Mouse (Mus musculus) midbrain, postnatal 0 days (tissue): ENCODE measurements around the gene Pbx1. TPM values are rescaled to one million over a fixed set of nuclear protein-coding genes. Genes with fewer than 3 reads are reported as not detected.
A peak's percentile ranks its signal among the peaks of the same experiment; 100 is the strongest.

Experiments used
- ATAC-seq: fragments of 200-750 bp; cut with Nextera tagmentation; 2 replicates; pipeline ENCODE4 v1.8.0; 2017; ENCODE audit warnings: moderate number of reproducible peaks, mild to moderate bottlenecking, moderate TSS enrichment, moderate library complexity; ENCODE audit not compliant: low FRiP score
- DNase-seq: peaks from one replicate; pipeline ENCODE4 v3.0.0-alpha.2; 2015; ENCODE audit warnings: low spot score
- H3K27ac ChIP-seq: fragments of 300-500 bp; sonication (generic); 2 replicates; pipeline ENCODE4 v1.5.1; 2014; ENCODE audit warnings: low read depth, mild to moderate bottlenecking, low read length, mixed read lengths
- H3K27me3 ChIP-seq: fragments of 300-500 bp; sonication (generic); 2 replicates; pipeline ENCODE4 v1.6.1; 2014; ENCODE audit warnings: low read length, control low read depth, mixed read lengths; ENCODE audit not compliant: insufficient read depth
- H3K36me3 ChIP-seq: fragments of 300-500 bp; sonication (generic); 2 replicates; pipeline ENCODE4 v1.6.1; 2014; ENCODE audit warnings: low read length, control low read depth, mixed read lengths; ENCODE audit not compliant: insufficient read depth
- H3K4me1 ChIP-seq: fragments of 300-500 bp; sonication (generic); 2 replicates; pipeline ENCODE4 v1.6.1; 2014; ENCODE audit warnings: mild to moderate bottlenecking, control low read depth, antibody characterized with exemption, low read length, mixed read lengths; ENCODE audit not compliant: insufficient read depth
- H3K4me2 ChIP-seq: fragments of 300-500 bp; sonication (generic); 2 replicates; pipeline ENCODE4 v1.6.1; 2014; ENCODE audit warnings: low read depth, mild to moderate bottlenecking, low read length, mixed read lengths; ENCODE audit not compliant: poor library complexity, severe bottlenecking
- H3K4me3 ChIP-seq: fragments of 300-500 bp; sonication (generic); 2 replicates; pipeline ENCODE4 v1.5.1; 2014; ENCODE audit warnings: low read depth, mild to moderate bottlenecking, low read length, moderate library complexity
- H3K9ac ChIP-seq: fragments of 300-500 bp; sonication (generic); replicated peaks from 2 replicates; pipeline ENCODE4 v1.6.1; 2014; ENCODE audit warnings: mild to moderate bottlenecking, low read length, moderate library complexity, mixed read lengths; ENCODE audit not compliant: poor library complexity, severe bottlenecking
- H3K9me3 ChIP-seq: fragments of 300-500 bp; sonication (generic); 2 replicates; pipeline ENCODE4 v1.6.1; 2016; ENCODE audit warnings: low read length, control low read depth
- CTCF ChIP-seq: IDR thresholded peaks from 2 replicates; pipeline ENCODE4 v1.5.1; 2016; ENCODE audit warnings: antibody characterized with exemption, mild to moderate bottlenecking
- WGBS: fragments of 180-500 bp; shearing (Covaris S2); extraction: QIAGEN DNeasy Blood & Tissue Kit; methylation state at CpG from one replicate; pipeline ENCODE4 v1.1.7; 2014; 5-methylcytosine and 5-hydroxymethylcytosine counted together
- polyA plus RNA-seq: library from polyadenylated mRNA; unstranded; fragments of >200 nt; fragmentation: Nextera tagmentation; extraction: Ambion mirVana; gene quantifications from 2 replicates; pipeline ENCODE4 v1.2.1, GENCODE M21; 2015
- total RNA-seq: library from RNA; depleted of rRNA; stranded (reverse); fragments of >200 nt; gene quantifications from 2 replicates; pipeline ENCODE4 v1.2.3, GENCODE M21; 2014

Gene Pbx1
- total and polyA plus RNA-seq, 2 experiments from 2014 or later: 57.6 to 83.4 TPM

DNA sequence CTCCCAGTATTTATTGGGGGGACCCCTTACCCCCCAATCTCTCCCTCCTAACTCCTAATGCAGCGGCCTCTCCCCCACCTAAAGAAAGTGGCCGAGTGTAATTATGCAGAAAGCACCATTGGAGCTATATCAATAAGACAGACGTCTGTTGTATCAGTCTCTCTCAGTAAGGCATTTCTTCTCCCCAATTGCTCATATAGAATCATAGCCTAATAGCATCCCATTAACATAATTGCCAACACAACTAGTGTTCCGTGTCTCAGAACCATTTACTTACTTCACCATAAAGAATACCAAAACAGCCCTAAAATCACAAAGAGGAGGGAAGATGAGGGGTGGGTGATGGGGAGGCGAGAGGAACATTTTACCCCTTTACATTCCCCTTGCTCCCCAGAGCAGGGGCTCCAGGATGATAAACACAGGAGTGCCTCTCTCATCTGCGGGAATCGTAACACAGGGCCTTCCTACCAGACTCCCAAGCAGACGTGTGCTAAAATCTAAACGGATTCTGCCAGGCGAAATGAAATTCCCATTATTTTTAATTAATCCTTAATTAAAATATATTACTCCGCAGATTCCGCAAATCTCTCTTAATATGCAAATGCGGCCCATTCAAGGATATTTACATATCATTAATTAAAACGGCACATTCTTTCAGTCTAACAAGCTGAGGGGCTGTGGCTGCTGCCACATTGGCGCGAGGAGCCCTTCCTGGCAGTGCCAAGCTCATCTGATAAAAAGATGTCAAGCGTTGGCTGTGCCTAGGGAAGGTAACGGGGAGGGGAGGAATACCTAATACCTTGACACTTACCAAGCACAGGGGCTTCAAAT lies 104.5 kb downstream of the Pbx1 start:
- Histone ChIP-seq H3K4me2 (no peak overlapping the region), H3K36me3 (no peaks in the 10 kb centered on the region)
- DNase-seq: peak; percentile 59

GRCm38 (mm10) chr1:168325786-168326185 lies 106.3 kb downstream of the Pbx1 start:
- Histone ChIP-seq H3K27ac (peak overlapping the region; percentile 47), H3K4me2 (no peak overlapping the region), H3K27me3 (no peaks in the 10 kb centered on the region), H3K4me3 (no peak overlapping the region), H3K36me3 (no peaks in the 10 kb centered on the region), H3K4me1 (peaks cover 37% of the 10 kb centered on the region), H3K9me3 (no peaks in the 10 kb centered on the region), H3K9ac (no peak overlapping the region)
- TF ChIP-seq CTCF: no peak
- ATAC-seq: no peak
- DNase-seq: no peak
- WGBS: 39% methylated on average over 4 of the region's 4 CpGs

More for the DNA sequence above, 104.5 kb downstream of the Pbx1 start:
- WGBS: 54% methylated on average over 18 of the region's 18 CpGs
- no peak for ATAC-seq
- Histone ChIP-seq H3K27ac (peak overlapping the region; percentile 47; the same call in 1 of the 2 replicates), H3K4me3 (no peak overlapping the region), H3K27me3 (no peaks in the 10 kb centered on the region), H3K4me1 (peaks cover 37% of the 10 kb centered on the region), H3K9me3 (no peaks in the 10 kb centered on the region), H3K9ac (no peak overlapping the region)
- TF ChIP-seq CTCF: no peak

GRCm38 (mm10) chr1:168324306-168325085 lies 107.6 kb downstream of the Pbx1 start:
- WGBS: 33% methylated on average over 7 of the region's 7 CpGs
- H3K27ac ChIP-seq: peak overlapping the region; percentile 47; the same call in 1 of the 2 replicates
- peaks cover 30% of the 10 kb centered on the region; the same call in 1 of the 2 replicates for H3K4me1 ChIP-seq

GRCm38 (mm10) chr1:168323436-168324108 lies 108.5 kb downstream of the Pbx1 start:
- WGBS: 47% methylated on average over 12 of the region's 12 CpGs

More at GRCm38 (mm10) chr1:168324306-168325085, 107.6 kb downstream of the Pbx1 start:
- H3K27me3 ChIP-seq: no peaks in the 10 kb centered on the region
- ATAC-seq (no peak), DNase-seq (no peak)
- no peaks in the 10 kb centered on the region for H3K9me3 ChIP-seq
- no peak overlapping the region for H3K9ac ChIP-seq
- no peaks in the 10 kb centered on the region for H3K36me3 ChIP-seq
- no peak overlapping the region for H3K4me3 ChIP-seq
- no peak overlapping the region for H3K4me2 ChIP-seq
- no peak for TF ChIP-seq CTCF

DNA sequence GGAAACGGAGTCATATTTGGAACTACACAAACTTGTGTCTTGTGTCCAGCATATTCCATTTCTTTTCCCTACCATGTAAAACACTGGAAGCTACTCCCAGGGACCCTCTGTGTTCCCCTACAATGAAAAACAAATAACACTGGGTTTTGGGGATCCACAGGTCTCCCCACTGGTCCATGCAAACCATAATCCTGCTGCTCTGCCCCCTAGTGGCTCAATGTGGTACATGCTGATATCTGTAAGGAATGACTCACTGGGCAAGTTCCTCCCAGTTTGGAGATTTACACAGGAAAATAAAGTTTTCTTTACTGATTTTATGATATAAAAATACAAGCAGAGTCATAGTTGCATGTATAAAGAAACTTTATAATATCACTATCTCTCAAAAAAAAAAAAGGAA lies 109.2 kb downstream of the Pbx1 start:
- no peak overlapping the region for H3K4me2 ChIP-seq
- DNase-seq (no peak), ATAC-seq (no peak)
- H3K9me3 ChIP-seq: no peaks in the 10 kb centered on the region
- 93% methylated on average over 1 of the region's 1 CpGs for WGBS
- no peak overlapping the region for H3K27ac ChIP-seq
- no peaks in the 10 kb centered on the region for H3K27me3 ChIP-seq
- TF ChIP-seq CTCF: peak; percentile 75
- H3K4me3 ChIP-seq: no peak overlapping the region
- H3K9ac ChIP-seq: no peak overlapping the region
- H3K36me3 ChIP-seq: no peaks in the 10 kb centered on the region
- H3K4me1 ChIP-seq: peaks cover 32% of the 10 kb centered on the region; the same call in 1 of the 2 replicates

More at GRCm38 (mm10) chr1:168323436-168324108, 108.5 kb downstream of the Pbx1 start:
- H3K4me1 ChIP-seq: peaks cover 37% of the 10 kb centered on the region; the same call in 1 of the 2 replicates
- H3K4me2 ChIP-seq: no peak overlapping the region
- H3K9me3 ChIP-seq: no peaks in the 10 kb centered on the region
- H3K27me3 ChIP-seq: no peaks in the 10 kb centered on the region
- no peak for ATAC-seq
- no peak for DNase-seq
- TF ChIP-seq CTCF: no peak
- H3K9ac ChIP-seq: no peak overlapping the region
- peak overlapping the region; percentile 47; the same call in 1 of the 2 replicates for H3K27ac ChIP-seq
- no peak overlapping the region for H3K4me3 ChIP-seq
- no peaks in the 10 kb centered on the region for H3K36me3 ChIP-seq
